Mouse (Mus musculus): ENCODE data around the gene Prpf6. TPM values are rescaled to one million over a fixed set of nuclear protein-coding genes. Genes with fewer than 3 reads are reported as not detected.

Gene Prpf6
- polyA plus RNA-seq, 1 experiment from 2014 or later: 62.9 TPM

DNA sequence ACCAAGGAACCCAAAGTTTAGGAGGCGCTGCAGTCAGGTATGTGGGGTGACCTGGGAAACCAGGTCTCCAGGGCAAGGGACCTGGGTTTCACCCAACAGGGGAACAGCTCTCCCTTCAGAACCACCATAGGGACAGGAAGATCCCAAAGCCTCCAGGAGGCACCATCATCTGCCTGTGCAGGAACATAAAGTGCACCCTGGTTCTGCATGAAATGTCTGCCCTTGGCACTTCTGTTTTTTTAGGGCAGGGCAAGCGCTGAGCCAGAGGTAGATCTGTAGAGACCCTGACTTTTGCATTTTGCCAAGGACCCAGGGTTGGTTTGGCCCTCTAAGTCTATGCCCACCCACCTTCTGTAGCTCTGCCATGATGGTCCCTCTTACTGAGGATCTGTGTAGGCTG is 9.3 kb upstream of the Prpf6 start:
- peak; percentile 60 for DNase-seq (ENCODE audit: low spot score)
- WGBS: 81% methylated on average over 2 of the region's 2 CpGs
- Histone ChIP-seq H3K9me3 (no peaks in the 10 kb centered on the region), H3K27ac (0 out of 2 replicates have a peak overlapping the region, but pooled peaks have one; percentile 98), H3K4me3 (peak overlapping the region; percentile 88; the same call in 1 of the 2 replicates), H3K4me1 (peaks cover 44% of the 10 kb centered on the region), H3K27me3 (ENCODE audit: insufficient read depth, poor library complexity, severe bottlenecking) (no peaks in the 10 kb centered on the region), H3K36me3 (peaks cover 40% of the 10 kb centered on the region)

GRCm38 (mm10) chr2:181582939-181583338 is 8.7 kb upstream of the Prpf6 start:
- H3K4me1 ChIP-seq: peaks cover 38% of the 10 kb centered on the region
- no peak overlapping the region for H3K27ac ChIP-seq
- no peak overlapping the region for H3K4me3 ChIP-seq
- DNase-seq (ENCODE audit: low spot score): peak; percentile 63
- WGBS: 81% methylated on average over 1 of the region's 1 CpGs
- H3K9me3 ChIP-seq: no peaks in the 10 kb centered on the region
- H3K27me3 ChIP-seq (ENCODE audit: insufficient read depth, poor library complexity, severe bottlenecking): no peaks in the 10 kb centered on the region
- H3K36me3 ChIP-seq: peaks cover 45% of the 10 kb centered on the region

DNA sequence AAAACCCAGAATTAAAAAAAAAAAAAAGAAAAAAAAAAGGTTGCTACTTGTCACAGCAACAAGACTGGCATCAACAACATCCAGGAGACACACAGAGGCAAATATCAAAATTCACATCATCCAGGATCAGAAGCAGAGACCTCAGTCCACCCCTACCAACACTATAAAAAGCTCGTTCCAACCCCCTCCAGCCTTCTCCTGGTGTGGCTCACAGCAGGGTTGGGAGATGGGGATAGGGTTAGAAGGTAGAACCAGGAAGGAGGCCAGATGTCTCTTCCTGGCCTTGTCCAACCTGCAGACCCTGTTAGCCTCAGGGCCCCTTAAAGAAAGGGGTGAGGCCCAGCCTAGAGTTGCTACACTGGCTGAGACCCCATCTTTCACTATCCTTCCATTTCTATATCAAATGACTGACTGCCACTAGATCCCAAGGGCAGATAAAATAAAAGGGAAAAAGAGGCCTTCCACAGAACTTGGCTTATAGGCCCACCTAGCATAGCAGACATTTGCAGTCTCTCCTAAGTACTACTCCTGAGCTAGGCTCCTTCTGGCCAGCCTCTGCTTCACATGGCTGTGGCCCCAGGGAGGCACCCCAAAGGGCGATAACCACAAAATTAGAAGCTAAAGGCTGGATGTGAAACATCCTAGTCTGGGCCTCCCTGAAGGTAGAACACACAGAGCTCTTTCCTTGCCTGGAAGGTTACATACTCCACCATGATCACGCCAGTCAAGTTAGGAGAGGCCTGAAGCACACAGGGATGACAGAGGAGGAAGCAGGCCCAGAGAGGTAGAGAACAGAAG is 8.0 kb upstream of the Prpf6 start:
- peaks cover 31% of the 10 kb centered on the region for H3K4me1 ChIP-seq
- 80% methylated on average over 3 of the region's 3 CpGs for WGBS
- H3K36me3 ChIP-seq: peaks cover 52% of the 10 kb centered on the region
- H3K4me3 ChIP-seq: 0 out of 2 replicates have a peak overlapping the region, but pooled peaks have one; percentile 23
- H3K27ac ChIP-seq: no peak overlapping the region
- H3K9me3 ChIP-seq: no peaks in the 10 kb centered on the region
- peak; percentile 65 for DNase-seq (ENCODE audit: low spot score)
- H3K27me3 ChIP-seq (ENCODE audit: insufficient read depth, poor library complexity, severe bottlenecking): no peaks in the 10 kb centered on the region

DNA sequence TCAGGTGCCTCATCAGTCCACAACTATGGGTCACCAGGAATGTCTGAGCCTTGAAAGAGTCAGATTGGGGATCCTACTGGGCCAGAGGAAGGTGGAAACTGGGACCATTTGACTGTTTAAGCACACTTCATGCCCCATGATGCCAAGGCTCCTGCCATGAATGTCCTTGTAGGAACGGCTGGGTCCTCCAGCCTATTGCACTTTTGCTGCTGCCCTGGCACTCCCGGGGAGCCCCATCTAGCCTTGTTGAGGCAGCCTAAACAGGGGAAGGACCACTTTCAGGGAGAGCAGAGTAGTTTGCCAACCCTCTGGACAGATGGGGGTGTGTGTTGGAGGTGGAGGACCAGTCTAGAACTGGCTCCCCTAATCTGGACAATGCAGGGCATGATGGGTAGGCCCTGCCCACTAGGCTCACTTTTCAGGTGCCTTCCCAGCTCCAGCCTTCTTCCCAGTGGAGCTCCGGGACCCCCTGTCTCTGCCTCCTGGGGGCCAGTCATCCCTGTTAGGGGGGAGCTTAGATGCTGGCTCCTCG is 7.2 kb upstream of the Prpf6 start, which contains the start of gene Uckl1:
Gene Uckl1 (minus strand): TSS at position 482 of the 532 bp plus-strand sequence.
- Histone ChIP-seq H3K27ac (no peak within 1 kb of the TSS), H3K9me3 (no peaks in the 10 kb centered on the region), H3K4me3 (0 out of 2 replicates have a peak within 1 kb of the TSS, but pooled peaks have one; percentile 23), H3K27me3 (ENCODE audit: insufficient read depth, poor library complexity, severe bottlenecking) (no peaks in the 10 kb centered on the region), H3K4me1 (peaks cover 23% of the 10 kb centered on the region), H3K36me3 (peaks cover 60% of the 10 kb centered on the region)
- peak; percentile 71 for DNase-seq (ENCODE audit: low spot score)
- WGBS: 89% methylated on average over 4 of the region's 4 CpGs

- H3K36me3 ChIP-seq: peaks cover 70% of the 10 kb centered on the region
- DNase-seq (ENCODE audit: low spot score): no peak
- no peak overlapping the region for H3K27ac ChIP-seq
- no peaks in the 10 kb centered on the region for H3K27me3 ChIP-seq (ENCODE audit: insufficient read depth, poor library complexity, severe bottlenecking)
- H3K9me3 ChIP-seq: no peaks in the 10 kb centered on the region
- no peak overlapping the region for H3K4me3 ChIP-seq
- H3K4me1 ChIP-seq: peaks cover 16% of the 10 kb centered on the region
- WGBS: 82% methylated on average over 5 of the region's 5 CpGs
Measured at GRCm38 (mm10) chr2:181585506-181585905, 6.2 kb upstream of the Prpf6 start.

DNA sequence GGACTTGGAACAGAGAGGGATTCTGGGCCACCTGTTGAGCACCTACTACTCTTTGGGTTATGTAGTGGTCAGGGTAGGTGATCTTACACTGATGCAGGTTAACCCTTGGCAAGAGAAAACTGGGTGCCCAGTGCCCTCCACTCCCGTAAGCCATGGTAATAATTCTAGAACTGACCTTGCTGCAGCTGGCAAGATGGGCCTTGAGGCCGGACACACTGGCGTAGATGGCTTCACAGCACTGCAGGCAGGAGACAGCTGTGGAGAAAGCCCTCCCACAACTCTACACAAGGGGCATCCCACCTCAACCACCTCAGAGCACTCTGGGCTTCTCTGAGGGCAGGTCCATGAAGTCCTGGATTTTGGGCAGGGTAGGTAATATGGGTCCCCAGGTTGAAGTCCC is 5.5 kb upstream of the Prpf6 start:
- Histone ChIP-seq H3K9me3 (no peaks in the 10 kb centered on the region), H3K4me1 (peaks cover 16% of the 10 kb centered on the region), H3K27ac (no peak overlapping the region), H3K27me3 (ENCODE audit: insufficient read depth, poor library complexity, severe bottlenecking) (no peaks in the 10 kb centered on the region), H3K36me3 (peaks cover 74% of the 10 kb centered on the region), H3K4me3 (no peak overlapping the region)
- 94% methylated on average over 3 of the region's 3 CpGs for WGBS
- no peak for DNase-seq (ENCODE audit: low spot score)

DNA sequence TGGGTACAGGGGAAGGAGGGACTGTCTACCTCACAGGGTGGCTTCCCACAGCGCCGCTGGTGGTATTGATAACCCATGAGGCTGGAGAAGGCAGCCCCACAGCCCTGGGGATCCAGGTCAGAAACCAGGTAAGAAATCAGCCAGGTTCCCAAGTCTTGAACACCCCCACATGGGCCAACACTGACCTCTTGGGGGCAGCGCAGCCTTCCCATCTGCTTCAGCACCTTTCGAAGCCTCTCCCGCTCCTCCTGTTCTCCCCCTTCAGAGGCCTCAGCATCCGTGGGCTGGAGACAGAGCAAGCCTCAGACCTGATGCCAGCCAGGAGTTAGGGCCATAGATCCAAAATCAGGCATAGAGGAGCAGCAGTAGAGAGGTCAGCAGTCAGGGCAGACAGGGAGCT is 3.9 kb upstream of the Prpf6 start:
- H3K27ac ChIP-seq: no peak overlapping the region
- H3K27me3 ChIP-seq (ENCODE audit: insufficient read depth, poor library complexity, severe bottlenecking): no peaks in the 10 kb centered on the region
- H3K4me1 ChIP-seq: peaks cover 23% of the 10 kb centered on the region
- no peaks in the 10 kb centered on the region for H3K9me3 ChIP-seq
- DNase-seq (ENCODE audit: low spot score): peak; percentile 70
- 86% methylated on average over 6 of the region's 6 CpGs for WGBS
- H3K4me3 ChIP-seq: no peak overlapping the region
- H3K36me3 ChIP-seq: peaks cover 74% of the 10 kb centered on the region

DNA sequence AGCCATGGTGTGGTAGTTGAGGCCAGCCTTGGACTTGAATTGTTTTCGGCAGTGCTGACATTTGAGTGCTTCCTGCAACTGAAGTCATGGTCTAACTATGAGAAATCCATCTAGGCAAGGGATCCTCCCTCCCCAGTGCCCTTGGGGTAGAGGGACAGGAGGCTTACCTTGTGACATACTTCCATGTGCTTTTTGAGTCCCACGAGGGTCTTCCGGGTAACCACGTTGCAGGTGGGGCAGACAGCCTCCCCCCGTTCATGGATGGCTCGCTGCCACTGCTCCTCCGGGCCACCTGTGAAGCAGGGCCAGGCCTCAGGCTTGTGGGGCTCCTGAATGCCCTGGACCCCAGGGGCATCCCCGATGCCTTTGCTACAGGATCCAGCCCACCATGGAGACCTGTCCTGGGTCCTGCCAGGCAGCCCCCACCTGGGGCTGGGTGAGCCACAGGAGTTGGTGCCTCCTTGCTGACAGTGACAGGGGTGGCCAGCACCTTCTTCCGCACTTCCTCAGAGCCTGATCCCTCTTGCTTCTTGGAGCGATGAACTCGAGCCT is 3.4 kb upstream of the Prpf6 start:
- Histone ChIP-seq H3K9me3 (no peaks in the 10 kb centered on the region), H3K36me3 (peaks cover 74% of the 10 kb centered on the region), H3K4me3 (no peak overlapping the region), H3K27me3 (ENCODE audit: insufficient read depth, poor library complexity, severe bottlenecking) (no peaks in the 10 kb centered on the region), H3K4me1 (peaks cover 27% of the 10 kb centered on the region), H3K27ac (no peak overlapping the region)
- 90% methylated on average over 11 of the region's 11 CpGs for WGBS
- peak; percentile 70 for DNase-seq (ENCODE audit: low spot score)

DNA sequence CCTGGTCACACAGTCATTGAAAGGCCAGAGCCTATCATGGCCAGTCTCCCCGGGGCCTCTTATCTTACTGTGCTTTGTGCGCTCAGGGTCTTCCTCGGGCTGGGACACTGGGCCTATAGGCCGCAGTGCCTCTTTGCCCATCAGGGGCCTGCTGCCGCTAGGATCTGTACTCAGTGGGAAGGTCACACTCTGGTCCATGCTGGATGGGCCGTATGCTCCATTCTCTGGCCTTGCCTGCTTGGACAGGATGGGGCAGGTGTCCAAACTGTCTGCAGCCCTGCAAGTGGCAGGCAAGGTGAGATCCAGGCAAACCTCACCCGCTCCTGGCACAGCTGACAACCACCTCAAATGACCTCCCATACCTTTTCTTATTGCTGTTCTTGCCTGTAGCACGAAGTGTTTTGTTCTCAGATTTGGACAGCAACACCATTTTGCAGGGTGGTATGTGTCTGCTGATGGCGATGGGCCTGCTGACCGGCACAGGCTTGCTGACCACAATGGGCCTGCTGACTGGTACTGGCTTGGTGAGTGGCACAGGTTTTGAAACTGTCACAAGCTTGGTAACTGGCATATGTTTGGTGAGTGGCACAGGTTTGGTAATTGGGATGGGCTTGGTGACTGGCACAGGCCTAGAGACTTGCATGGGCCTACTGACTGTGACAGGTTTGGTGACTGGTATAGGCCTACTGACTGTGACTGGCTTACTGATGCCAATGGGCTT is 2.5 kb upstream of the Prpf6 start:
- peaks cover 27% of the 10 kb centered on the region for H3K4me1 ChIP-seq
- no peak overlapping the region for H3K4me3 ChIP-seq
- DNase-seq (ENCODE audit: low spot score): peak; percentile 62
- 90% methylated on average over 10 of the region's 10 CpGs for WGBS
- no peaks in the 10 kb centered on the region for H3K9me3 ChIP-seq
- no peak overlapping the region for H3K27ac ChIP-seq
- peaks cover 66% of the 10 kb centered on the region for H3K36me3 ChIP-seq
- no peaks in the 10 kb centered on the region for H3K27me3 ChIP-seq (ENCODE audit: insufficient read depth, poor library complexity, severe bottlenecking)

GRCm38 (mm10) chr2:181589732-181590105 is 1.9 kb upstream of the Prpf6 start:
- Histone ChIP-seq H3K4me3 (no peak overlapping the region), H3K27me3 (ENCODE audit: insufficient read depth, poor library complexity, severe bottlenecking) (no peaks in the 10 kb centered on the region), H3K9me3 (no peaks in the 10 kb centered on the region), H3K27ac (no peak overlapping the region), H3K36me3 (peaks cover 61% of the 10 kb centered on the region), H3K4me1 (peaks cover 27% of the 10 kb centered on the region)
- 94% methylated on average over 9 of the region's 9 CpGs for WGBS
- DNase-seq (ENCODE audit: low spot score): peak; percentile 70

GRCm38 (mm10) chr2:181590471-181590870 is 1.2 kb upstream of the Prpf6 start:
- DNase-seq (ENCODE audit: low spot score): peak; percentile 59
- no peaks in the 10 kb centered on the region for H3K9me3 ChIP-seq
- 92% methylated on average over 5 of the region's 5 CpGs for WGBS
- no peak overlapping the region for H3K27ac ChIP-seq
- H3K36me3 ChIP-seq: peaks cover 53% of the 10 kb centered on the region
- peaks cover 27% of the 10 kb centered on the region for H3K4me1 ChIP-seq
- no peak overlapping the region for H3K4me3 ChIP-seq
- H3K27me3 ChIP-seq (ENCODE audit: insufficient read depth, poor library complexity, severe bottlenecking): no peaks in the 10 kb centered on the region

DNA sequence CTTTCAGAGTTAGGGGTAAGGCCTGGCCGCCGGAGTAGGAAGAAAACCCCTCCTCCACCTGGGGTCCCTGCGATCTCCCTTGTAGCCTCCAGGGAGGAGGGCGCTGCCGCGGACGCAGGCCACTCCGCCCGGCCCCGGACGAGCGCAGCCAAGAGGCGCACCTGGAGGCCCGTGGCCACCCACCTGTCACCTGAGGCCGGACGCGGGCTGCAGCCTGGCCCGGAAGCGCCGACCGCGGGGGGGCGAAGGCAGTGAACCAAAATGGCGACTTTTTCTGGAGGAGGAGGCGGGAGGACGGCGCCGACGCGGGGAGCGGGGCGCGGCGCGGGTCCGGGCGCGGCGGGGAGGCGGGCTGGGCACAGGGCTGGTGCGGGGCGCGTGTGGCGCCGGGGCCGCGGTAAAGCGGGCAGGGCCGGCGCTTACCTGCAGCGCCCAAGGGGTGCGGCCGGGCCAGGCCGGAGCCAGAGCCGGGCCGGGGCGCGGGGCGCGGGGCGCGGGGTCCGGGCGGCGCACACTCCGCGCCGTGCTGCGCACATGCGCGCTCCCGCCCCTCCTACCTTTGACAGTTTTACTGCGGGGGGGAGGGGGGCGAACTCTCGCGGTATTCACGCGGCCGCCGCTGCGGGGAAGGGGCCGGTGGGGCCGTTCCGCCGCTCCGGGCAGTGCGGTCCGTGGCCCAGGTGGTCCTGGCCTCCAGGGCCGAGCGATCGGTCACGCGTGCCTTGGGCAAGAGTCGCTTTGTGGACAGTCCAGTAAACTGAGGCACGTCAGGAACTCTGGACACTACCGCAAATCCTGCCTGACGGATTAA is 768 bp downstream of the Prpf6 start, which contains the start of gene Zfp512b:
Gene Zfp512b (minus strand): TSS at position 573 of the 811 bp plus-strand sequence.
- peak; percentile 86 for DNase-seq (ENCODE audit: low spot score)
- Histone ChIP-seq H3K27ac (peak within 1 kb of the TSS; percentile 96), H3K4me1 (peaks cover 27% of the 10 kb centered on the region), H3K4me3 (peak within 1 kb of the TSS; percentile 96), H3K9me3 (no peaks in the 10 kb centered on the region), H3K36me3 (peaks cover 34% of the 10 kb centered on the region), H3K27me3 (ENCODE audit: insufficient read depth, poor library complexity, severe bottlenecking) (no peaks in the 10 kb centered on the region)
- whole genome bisulfite sequencing: 1% methylated on average over 81 of the region's 97 CpGs

Data from heart, embryonic 10.5 days (tissue).